Mouse (Mus musculus) ES-Bruce4 (cell line): ENCODE measurements around the gene Hagh. TPM values are rescaled to one million over a fixed set of nuclear protein-coding genes. Genes with fewer than 3 reads are reported as not detected.
A peak's percentile ranks its signal among the peaks of the same experiment; 100 is the strongest.

ENCODE experiments used
- H3K27ac ChIP-seq: 2 replicates; pipeline ENCODE4 v1.5.1; 2012; ENCODE audit warnings: low read length, inconsistent platforms; ENCODE audit not compliant: insufficient read depth
- H3K27me3 ChIP-seq: 2 replicates; pipeline ENCODE4 v1.6.1; 2012; ENCODE audit warnings: mild to moderate bottlenecking, low read length, inconsistent platforms; ENCODE audit not compliant: control insufficient read depth, poor library complexity, insufficient read depth, severe bottlenecking
- H3K36me3 ChIP-seq: 2 replicates; pipeline ENCODE4 v1.6.1; 2012; ENCODE audit warnings: inconsistent platforms, mild to moderate bottlenecking, low read length, moderate library complexity; ENCODE audit not compliant: control insufficient read depth, poor library complexity, insufficient read depth, severe bottlenecking
- H3K4me1 ChIP-seq: one replicate; pipeline ENCODE4 v1.8.1; 2011; ENCODE audit warnings: low read length; ENCODE audit not compliant: control insufficient read depth, insufficient read depth
- H3K4me3 ChIP-seq: 2 replicates; pipeline ENCODE4 v1.5.1; 2011; ENCODE audit warnings: low read depth, mild to moderate bottlenecking, low read length
- H3K9ac ChIP-seq: 2 replicates; pipeline ENCODE4 v1.6.1; 2012; ENCODE audit warnings: low read depth, mild to moderate bottlenecking, inconsistent platforms; ENCODE audit not compliant: poor library complexity, severe bottlenecking
- H3K9me3 ChIP-seq: replicated peaks from 2 replicates; pipeline ENCODE4 v1.6.1; 2012; ENCODE audit warnings: mild to moderate bottlenecking, low read length, inconsistent platforms; ENCODE audit not compliant: control insufficient read depth, poor library complexity, insufficient read depth, severe bottlenecking
- CTCF ChIP-seq: IDR thresholded peaks from one replicate; pipeline ENCODE4 v1.8.1; 2011; ENCODE audit warnings: low read depth, low read length
- EP300 ChIP-seq: IDR thresholded peaks from 2 replicates; pipeline ENCODE4 v1.6.1; 2011; ENCODE audit warnings: low read depth, low read length; ENCODE audit not compliant: insufficient read depth
- POLR2A ChIP-seq: IDR thresholded peaks from one replicate; pipeline ENCODE4 v1.8.1; 2011; ENCODE audit warnings: low read length; ENCODE audit not compliant: insufficient read depth
- polyA plus RNA-seq: library from polyadenylated mRNA; stranded (reverse); fragments of >200 nt; gene quantifications from 2 replicates; pipeline ENCODE4 v1.2.4, GENCODE M21; 2011; ENCODE audit warnings: low read depth; ENCODE audit not compliant: missing spikeins, insufficient read depth, insufficient read length

The Hagh gene
- polyA plus RNA-seq, 1 experiment: 26.9 TPM

- TF ChIP-seq EP300: no peak
- no peaks in the 10 kb centered on the region for H3K27me3 ChIP-seq
These were observed 21.8 kb upstream of the Hagh start for GRCm38 (mm10) chr17:24818172-24818571.

GRCm38 (mm10) chr17:24819469-24819868 lies 20.5 kb upstream of the Hagh start:
- Histone ChIP-seq H3K4me3 (no peak overlapping the region), H3K4me1 (no peaks in the 10 kb centered on the region)
- TF ChIP-seq POLR2A (no peak), CTCF (no peak), EP300 (no peak)

More at GRCm38 (mm10) chr17:24818172-24818571, 21.8 kb upstream of the Hagh start:
- no peak overlapping the region for H3K27ac ChIP-seq
- no peaks in the 10 kb centered on the region for H3K9me3 ChIP-seq
- no peaks in the 10 kb centered on the region for H3K36me3 ChIP-seq
- no peak overlapping the region for H3K4me3 ChIP-seq
- H3K4me1 ChIP-seq: no peaks in the 10 kb centered on the region
- no peak overlapping the region for H3K9ac ChIP-seq

GRCm38 (mm10) chr17:24821351-24822280 lies 18.3 kb upstream of the Hagh start:
- Histone ChIP-seq H3K27me3 (no peaks in the 10 kb centered on the region), H3K4me3 (no peak overlapping the region), H3K9ac (no peak overlapping the region), H3K9me3 (no peaks in the 10 kb centered on the region), H3K4me1 (no peaks in the 10 kb centered on the region), H3K27ac (no peak overlapping the region), H3K36me3 (no peaks in the 10 kb centered on the region)
- TF ChIP-seq EP300: no peak
- TF ChIP-seq POLR2A: no peak
- no peak for TF ChIP-seq CTCF

More at GRCm38 (mm10) chr17:24819469-24819868, 20.5 kb upstream of the Hagh start:
- H3K9ac ChIP-seq: no peak overlapping the region
- H3K27ac ChIP-seq: no peak overlapping the region
- H3K9me3 ChIP-seq: no peaks in the 10 kb centered on the region
- no peaks in the 10 kb centered on the region for H3K36me3 ChIP-seq
- no peaks in the 10 kb centered on the region for H3K27me3 ChIP-seq

GRCm38 (mm10) chr17:24840341-24840740 lies 398 bp downstream of the Hagh start:
- TF ChIP-seq EP300 (no peak), CTCF (no peak), POLR2A (no peak)
- no peaks in the 10 kb centered on the region for H3K4me1 ChIP-seq
- no peak overlapping the region for H3K27ac ChIP-seq
- H3K9me3 ChIP-seq: no peaks in the 10 kb centered on the region
- no peaks in the 10 kb centered on the region for H3K36me3 ChIP-seq
- H3K4me3 ChIP-seq: no peak overlapping the region
- no peak overlapping the region for H3K9ac ChIP-seq
- no peaks in the 10 kb centered on the region for H3K27me3 ChIP-seq

- H3K27me3 ChIP-seq: no peaks in the 10 kb centered on the region
- no peak overlapping the region for H3K27ac ChIP-seq
- TF ChIP-seq CTCF: peak; percentile 73
- no peak for TF ChIP-seq EP300
- no peak for TF ChIP-seq POLR2A
- no peaks in the 10 kb centered on the region for H3K4me1 ChIP-seq
- no peaks in the 10 kb centered on the region for H3K9me3 ChIP-seq
- H3K4me3 ChIP-seq: no peak overlapping the region
- no peaks in the 10 kb centered on the region for H3K36me3 ChIP-seq
- H3K9ac ChIP-seq: no peak overlapping the region
These were observed 1.2 kb downstream of the Hagh start for GRCm38 (mm10) chr17:24841133-24841532.

- TF ChIP-seq CTCF: peak; percentile 39
- TF ChIP-seq EP300: no peak
- no peak overlapping the region for H3K4me3 ChIP-seq
These were observed 2.7 kb downstream of the Hagh start for GRCm38 (mm10) chr17:24842631-24843030.

More at GRCm38 (mm10) chr17:24842631-24843030, 2.7 kb downstream of the Hagh start:
- H3K27ac ChIP-seq: no peak overlapping the region
- H3K4me1 ChIP-seq: no peaks in the 10 kb centered on the region
- no peaks in the 10 kb centered on the region for H3K27me3 ChIP-seq
- no peaks in the 10 kb centered on the region for H3K36me3 ChIP-seq
- H3K9ac ChIP-seq: no peak overlapping the region
- no peaks in the 10 kb centered on the region for H3K9me3 ChIP-seq
